Mouse (Mus musculus) left cerebral cortex, adult 9 months (tissue): ENCODE data around the gene Col18a1.

Experiments used
- DNase-seq, 2 experiments: peaks; one replicate each; pipeline ENCODE4 v3.0.0; 2022; ENCODE audit warnings: low spot score in 2 of 2

The Col18a1 gene

GRCm38 (mm10) chr10:77062393-77063010 is 103.8 kb downstream of the Col18a1 start:
- no peak for DNase-seq

- DNase-seq: no peak
These were observed 104.9 kb downstream of the Col18a1 start for GRCm38 (mm10) chr10:77061426-77061825.

- no peak for DNase-seq
These were observed 109.6 kb downstream of the Col18a1 start for GRCm38 (mm10) chr10:77056768-77057167.

- no peak for DNase-seq
These were observed 117.7 kb downstream of the Col18a1 start for GRCm38 (mm10) chr10:77048606-77049005.

GRCm38 (mm10) chr10:77048196-77048595 is 118.2 kb downstream of the Col18a1 start:
- DNase-seq: no peak

GRCm38 (mm10) chr10:77038579-77039174 is 127.7 kb downstream of the Col18a1 start:
- no peak for DNase-seq

GRCm38 (mm10) chr10:77035487-77035886 is 130.9 kb downstream of the Col18a1 start:
- DNase-seq: peak in 1 of 2 experiments; percentile 85

- DNase-seq: peak in 1 of 2 experiments; percentile 72
These were observed 132.9 kb downstream of the Col18a1 start for GRCm38 (mm10) chr10:77033323-77034025.

- peak; percentile 85 to 96 for DNase-seq
These were observed 133.6 kb downstream of the Col18a1 start for GRCm38 (mm10) chr10:77032591-77033322.

GRCm38 (mm10) chr10:77031768-77032375 is 134.5 kb downstream of the Col18a1 start, which contains the start of gene Slc19a1:
TSS of gene Slc19a1 (plus strand) at chr10:77032241.
- DNase-seq: no peak

GRCm38 (mm10) chr10:77030666-77031065 is 135.7 kb downstream of the Col18a1 start:
- DNase-seq: no peak

GRCm38 (mm10) chr10:77029761-77030160 is 136.6 kb downstream of the Col18a1 start:
- DNase-seq: no peak

GRCm38 (mm10) chr10:77028782-77029296 is 137.5 kb downstream of the Col18a1 start:
- no peak for DNase-seq

GRCm38 (mm10) chr10:77026944-77027343 is 139.4 kb downstream of the Col18a1 start:
- DNase-seq: no peak

GRCm38 (mm10) chr10:77024231-77024630 is 142.1 kb downstream of the Col18a1 start:
- DNase-seq: no peak

- DNase-seq: no peak
These were observed 143.8 kb downstream of the Col18a1 start for GRCm38 (mm10) chr10:77022301-77023130.

GRCm38 (mm10) chr10:77021399-77022052 is 144.8 kb downstream of the Col18a1 start:
- peak in 1 of 2 experiments; percentile 88 for DNase-seq

GRCm38 (mm10) chr10:77017662-77018061 is 148.7 kb downstream of the Col18a1 start:
- no peak for DNase-seq

GRCm38 (mm10) chr10:77017061-77017460 is 149.3 kb downstream of the Col18a1 start:
- no peak for DNase-seq

GRCm38 (mm10) chr10:77016499-77016898 is 149.8 kb downstream of the Col18a1 start:
- no peak for DNase-seq
